Mouse (Mus musculus): ENCODE measurements around the gene Catspere2.
"Not testable (repeated sequence)": the region's sequence is repeated elsewhere in the genome, so short reads cannot be mapped to it uniquely, and the experiment has no call there.

Catspere2 gene

GRCm38 (mm10) chr1:177983024-177983450 is at the start of gene Catspere2:
Gene Catspere2 (plus strand): TSS chr1:177983423.
- in situ Hi-C loops (cut with MboI; ENCODE audit: unreplicated experiment in 2 of 2): not testable (repeated sequence)

- in situ Hi-C loops (cut with MboI; ENCODE audit: unreplicated experiment in 2 of 2): loop anchor here (10.0 to 25.0 kb wide), 5 partner anchors 354 to 1547 kb away; no protein-coding TSS in a partner anchor
Measured at GRCm38 (mm10) chr1:177940422-177940977, 42.7 kb upstream of the Catspere2 start.

- in situ Hi-C loops (cut with MboI; ENCODE audit: unreplicated experiment in 2 of 2): no loop called here
Measured at GRCm38 (mm10) chr1:177981276-177981675, 1.9 kb upstream of the Catspere2 start.

GRCm38 (mm10) chr1:177983582-177983981 is 359 bp downstream of the Catspere2 start:
- in situ Hi-C loops (cut with MboI; ENCODE audit: unreplicated experiment in 2 of 2): not testable (repeated sequence)

GRCm38 (mm10) chr1:177984206-177984605 is 983 bp downstream of the Catspere2 start:
- in situ Hi-C loops (cut with MboI; ENCODE audit: unreplicated experiment in 2 of 2): no loop called here

GRCm38 (mm10) chr1:177987476-177987875 is 4.3 kb downstream of the Catspere2 start:
- in situ Hi-C loops (cut with MboI; ENCODE audit: unreplicated experiment in 2 of 2): not testable (repeated sequence)

GRCm38 (mm10) chr1:178072798-178073197 is 89.6 kb downstream of the Catspere2 start:
- in situ Hi-C loops (cut with MboI; ENCODE audit: unreplicated experiment in 2 of 2): not testable (repeated sequence)

GRCm38 (mm10) chr1:178097865-178098264 is 114.6 kb downstream of the Catspere2 start:
- in situ Hi-C loops (cut with MboI; ENCODE audit: unreplicated experiment in 2 of 2): not testable (repeated sequence)

GRCm38 (mm10) chr1:178108514-178108913 is 125.3 kb downstream of the Catspere2 start:
- in situ Hi-C loops (cut with MboI; ENCODE audit: unreplicated experiment in 2 of 2): not testable (repeated sequence)

- in situ Hi-C loops (cut with MboI; ENCODE audit: unreplicated experiment in 2 of 2): not testable (repeated sequence)
Measured at GRCm38 (mm10) chr1:178122236-178122635, 139.0 kb downstream of the Catspere2 start.

- in situ Hi-C loops (cut with MboI; ENCODE audit: unreplicated experiment in 2 of 2): loop anchor here in 1 of 2 experiments (10.0 to 25.0 kb wide), 3 partner anchors 172 to 1341 kb away; no protein-coding TSS in a partner anchor
Measured at GRCm38 (mm10) chr1:178134288-178134687, 151.1 kb downstream of the Catspere2 start.

GRCm38 (mm10) chr1:178146513-178146912 is 163.3 kb downstream of the Catspere2 start:
- in situ Hi-C loops (cut with MboI; ENCODE audit: unreplicated experiment in 2 of 2): loop anchor here (5.0 to 25.0 kb wide), 5 partner anchors 96 to 434 kb away; no protein-coding TSS in a partner anchor

- in situ Hi-C loops (cut with MboI; ENCODE audit: unreplicated experiment in 2 of 2): loop anchor here (5.0 to 25.0 kb wide), 5 partner anchors 95 to 435 kb away; no protein-coding TSS in a partner anchor
Measured at GRCm38 (mm10) chr1:178146915-178147314, 163.7 kb downstream of the Catspere2 start.

GRCm38 (mm10) chr1:178182251-178182650 is 199.0 kb downstream of the Catspere2 start:
- in situ Hi-C loops (cut with MboI; ENCODE audit: unreplicated experiment in 2 of 2): loop anchor here (10.0 to 25.0 kb wide), 3 partner anchors 133 to 1630 kb away; partner anchors contain the start of genes Adss (in 1 of the 2), Ahctf1 (in 1 of the 2), Cox20 (in 1 of the 2) and Gm10518 (in 1 of the 2)

- in situ Hi-C loops (cut with MboI; ENCODE audit: unreplicated experiment in 2 of 2): loop anchor here (10.0 to 25.0 kb wide), 3 partner anchors 129 to 1627 kb away; partner anchors contain the start of genes Adss (in 1 of the 2), Ahctf1 (in 1 of the 2), Cox20 (in 1 of the 2) and Gm10518 (in 1 of the 2)
Measured at GRCm38 (mm10) chr1:178185591-178185990, 202.4 kb downstream of the Catspere2 start.

GRCm38 (mm10) chr1:178187216-178187791 is 204.1 kb downstream of the Catspere2 start, which contains the start of gene Desi2:
Gene Desi2 (plus strand): TSS chr1:178187417.
- in situ Hi-C loops (cut with MboI; ENCODE audit: unreplicated experiment in 2 of 2): loop anchor here (10.0 to 25.0 kb wide), 3 partner anchors 127 to 1625 kb away; partner anchors contain the start of genes Adss (in 1 of the 2), Ahctf1 (in 1 of the 2), Cox20 (in 1 of the 2) and Gm10518 (in 1 of the 2)

- in situ Hi-C loops (cut with MboI; ENCODE audit: unreplicated experiment in 2 of 2): loop anchor here (10.0 to 25.0 kb wide), 3 partner anchors 127 to 1624 kb away; partner anchors contain the start of genes Adss (in 1 of the 2), Ahctf1 (in 1 of the 2), Cox20 (in 1 of the 2) and Gm10518 (in 1 of the 2)
Measured at GRCm38 (mm10) chr1:178187810-178188209, 204.6 kb downstream of the Catspere2 start.

- in situ Hi-C loops (cut with MboI; ENCODE audit: unreplicated experiment in 2 of 2): loop anchor here (10.0 to 25.0 kb wide), 3 partner anchors 126 to 1624 kb away; partner anchors contain the start of genes Adss (in 1 of the 2), Ahctf1 (in 1 of the 2), Cox20 (in 1 of the 2) and Gm10518 (in 1 of the 2)
Measured at GRCm38 (mm10) chr1:178188386-178188785, 205.2 kb downstream of the Catspere2 start.

- in situ Hi-C loops (cut with MboI; ENCODE audit: unreplicated experiment in 2 of 2): no loop called here
Measured at GRCm38 (mm10) chr1:178205701-178206325, 222.6 kb downstream of the Catspere2 start.

- in situ Hi-C loops (cut with MboI; ENCODE audit: unreplicated experiment in 2 of 2): not testable (repeated sequence)
Measured at GRCm38 (mm10) chr1:178207856-178208255, 224.6 kb downstream of the Catspere2 start.
